Mouse (Mus musculus): ENCODE results near the gene Ptn.
"Not testable (repeated sequence)": the region's sequence is repeated elsewhere in the genome, so short reads cannot be mapped to it uniquely, and the experiment has no call there.

The Ptn gene

DNA sequence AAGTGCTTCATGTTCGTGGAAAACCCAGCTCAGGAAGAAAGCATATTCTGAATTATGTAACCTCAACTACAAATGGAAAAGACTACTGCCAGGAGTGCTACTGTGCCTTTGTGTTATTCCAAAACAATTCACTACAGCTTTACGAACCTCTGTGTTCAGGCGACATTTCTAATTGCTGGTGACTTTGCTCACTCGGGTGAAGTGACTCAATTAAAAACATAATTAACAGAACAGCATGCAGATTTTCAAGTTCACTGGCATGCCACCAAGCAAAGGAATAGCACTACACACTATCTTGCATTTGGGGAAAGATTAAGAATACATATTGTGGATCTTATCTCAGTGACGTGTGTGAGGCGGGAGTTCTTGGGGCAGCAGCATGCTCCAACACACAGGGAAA, 57.1 kb downstream of the Ptn start:
- DNase-seq = no peak

DNA sequence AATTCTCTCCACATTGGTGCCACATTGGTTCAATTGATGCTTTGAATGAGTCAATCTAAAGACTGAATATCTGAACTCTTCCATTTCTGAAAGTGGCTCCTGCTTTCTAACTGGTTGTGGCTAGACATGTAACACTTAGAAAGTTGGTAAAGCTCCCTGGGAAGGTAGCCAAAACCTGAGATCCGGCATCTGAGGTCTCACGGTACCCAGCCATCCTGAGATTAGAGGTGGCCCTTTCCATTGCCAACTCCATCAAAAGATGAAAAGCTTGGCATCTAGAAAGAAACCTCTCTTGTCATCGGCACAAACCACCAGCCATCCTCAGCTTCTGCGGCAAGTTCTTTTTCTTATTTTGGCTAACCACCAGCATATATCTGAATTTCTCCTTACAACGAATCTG, 70.2 kb downstream of the Ptn start:
- no peak for DNase-seq

DNA sequence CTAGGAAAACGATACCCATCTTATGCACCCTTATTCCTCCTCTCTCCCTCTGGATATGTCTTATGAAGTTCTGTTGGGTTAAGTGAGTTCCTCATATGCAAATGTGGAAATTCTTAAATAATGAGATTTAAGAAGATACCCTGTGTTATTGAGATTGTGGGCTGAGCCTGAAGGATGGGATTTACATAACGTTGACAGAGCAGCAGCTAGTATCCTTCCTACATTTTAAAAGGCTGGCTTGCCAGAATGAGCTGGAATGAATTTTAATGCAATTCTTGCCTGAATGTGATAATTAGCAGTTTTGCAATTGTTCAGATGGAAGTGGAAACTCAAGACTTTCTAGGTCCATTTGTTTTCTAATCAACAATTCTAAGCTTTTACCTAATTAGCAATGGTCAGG, 73.3 kb downstream of the Ptn start:
- DNase-seq = no peak

DNA sequence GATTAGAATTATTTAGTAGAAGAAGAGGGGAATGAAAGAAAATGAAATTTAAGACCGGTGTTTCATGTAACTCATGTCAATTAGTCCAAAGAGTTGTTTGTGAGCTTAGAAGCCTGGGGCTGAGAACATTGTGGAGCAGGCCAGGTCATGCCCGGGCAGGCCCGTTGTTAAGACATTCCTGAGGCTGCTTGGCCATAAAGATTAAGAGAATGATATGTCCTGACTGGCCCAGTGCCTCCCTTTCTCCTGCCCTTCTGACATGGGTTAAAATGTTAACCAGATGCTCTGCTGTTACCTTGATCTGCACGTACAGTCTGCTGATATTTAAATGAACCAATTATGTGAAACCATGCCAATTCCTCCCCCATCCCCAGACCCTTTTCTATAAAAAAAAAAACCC, 74.4 kb downstream of the Ptn start:
- DNase-seq = not testable (repeated sequence)

DNA sequence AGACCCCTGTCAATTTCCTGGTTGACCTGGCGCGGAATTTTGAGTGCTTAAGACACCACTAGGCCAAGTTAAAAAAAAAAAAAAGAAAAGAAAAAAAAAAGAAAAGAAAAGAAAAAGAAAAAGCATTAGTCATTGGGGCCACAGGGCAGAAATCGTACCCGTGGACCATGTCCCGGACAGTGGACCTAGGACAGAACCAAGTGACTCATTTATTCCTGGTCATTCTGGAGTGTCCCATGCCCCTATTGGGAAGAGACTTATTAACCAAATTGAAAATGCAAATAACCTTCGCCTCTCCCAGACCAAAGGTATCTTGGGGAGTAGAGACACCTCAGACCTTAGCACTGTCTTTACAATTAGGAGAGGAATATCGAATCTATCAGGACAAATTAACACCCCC, 80.2 kb downstream of the Ptn start:
- DNase-seq = not testable (repeated sequence)

- no peak for DNase-seq
Observed at GRCm38 (mm10) chr6:36728079-36728478, 81.9 kb downstream of the Ptn start.

- DNase-seq = no peak
Observed at GRCm38 (mm10) chr6:36725509-36726160, 84.4 kb downstream of the Ptn start.

DNA sequence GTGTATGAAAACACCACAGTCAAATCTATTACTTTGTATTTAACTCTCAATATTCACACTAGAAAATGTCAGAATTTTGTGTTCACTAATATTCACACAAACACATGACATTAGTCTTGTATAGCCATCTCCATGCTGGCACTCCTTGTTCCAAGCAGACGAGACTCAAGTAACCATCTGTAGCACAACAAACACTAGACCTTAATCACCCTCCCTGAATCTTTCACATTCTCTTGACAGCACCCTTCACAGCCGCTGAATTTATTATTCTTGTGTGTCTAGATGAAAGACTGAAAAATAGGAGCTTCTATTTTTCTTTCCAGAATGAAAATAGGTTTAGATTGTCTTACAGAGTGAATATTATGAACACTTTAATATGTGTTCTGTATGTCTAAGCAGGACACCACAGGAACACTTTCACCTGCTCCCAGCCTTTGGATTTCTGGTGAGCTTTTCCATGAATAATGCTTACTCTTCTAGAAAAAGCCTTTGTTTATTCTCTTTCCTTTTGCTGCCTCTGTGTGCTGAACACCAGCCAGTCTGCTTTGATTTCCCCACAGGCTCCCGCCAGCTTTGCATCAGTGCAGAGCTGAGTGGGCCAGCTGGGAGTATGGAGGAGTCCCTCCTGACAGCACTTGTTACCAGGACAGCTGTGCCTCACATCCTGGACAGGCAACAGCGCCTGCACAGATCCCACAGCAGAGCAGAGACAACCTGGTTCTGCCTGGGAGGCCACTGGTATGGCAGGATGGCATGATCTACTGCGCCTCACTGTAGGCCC, 87.1 kb downstream of the Ptn start:
- DNase-seq = no peak

DNA sequence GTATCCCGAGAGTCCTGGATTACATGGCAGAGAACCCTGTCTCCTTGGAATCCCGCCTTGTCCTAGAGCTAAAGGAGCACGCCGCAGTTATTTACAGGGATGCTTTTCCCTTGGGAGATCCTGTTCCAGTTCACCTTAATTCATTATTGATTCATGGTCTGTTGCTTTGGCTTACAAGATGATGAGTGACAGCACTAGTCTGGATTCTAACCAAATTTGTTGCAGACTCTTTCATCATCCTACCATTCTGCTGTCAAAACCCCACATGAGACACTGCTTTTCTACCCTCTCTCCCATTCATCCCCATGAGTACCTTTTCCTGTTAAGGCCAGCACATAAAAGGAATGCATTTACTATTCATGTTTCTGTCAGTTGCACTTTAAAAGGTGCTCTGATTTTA, 96.7 kb downstream of the Ptn start:
- DNase-seq = no peak

DNA sequence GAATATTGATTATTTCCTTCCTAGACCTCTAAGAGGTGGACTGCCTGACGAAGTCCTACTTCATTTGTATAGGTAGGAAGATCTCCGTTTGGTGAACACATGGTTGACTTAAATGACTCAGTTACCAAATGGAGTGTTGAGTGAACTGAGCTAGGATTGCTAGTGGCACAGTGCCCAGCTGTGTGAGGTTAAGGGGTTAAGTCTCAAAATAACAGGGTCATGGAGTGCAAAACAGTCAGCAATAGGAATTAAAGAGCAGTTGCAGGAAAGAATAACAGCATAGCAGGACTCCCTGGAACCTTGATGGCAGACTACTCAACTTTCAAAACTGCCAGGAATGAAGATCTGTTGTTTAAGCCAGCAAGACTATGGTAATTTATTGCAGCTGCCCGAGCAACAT, 114.5 kb downstream of the Ptn start:
- DNase-seq = no peak

DNA sequence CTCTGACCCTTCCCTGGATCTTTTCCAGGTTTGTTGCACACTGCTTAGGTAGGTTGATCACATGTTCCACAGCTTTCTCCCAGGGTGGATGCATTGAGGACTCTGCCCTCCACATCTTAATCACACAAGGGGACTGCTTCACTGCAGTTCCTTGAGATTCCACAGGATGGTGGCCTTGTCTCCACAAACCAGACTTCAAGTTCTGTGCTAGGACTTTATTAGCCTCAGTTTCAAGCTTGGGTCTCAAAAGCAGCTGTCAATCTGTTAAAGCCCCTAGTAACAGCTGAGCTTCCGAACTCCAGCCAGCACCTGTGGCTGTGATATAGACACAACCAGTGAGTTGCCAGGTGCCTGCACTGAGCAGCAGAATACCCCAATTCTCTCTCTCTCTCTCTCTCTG, 118.5 kb downstream of the Ptn start:
- no peak for DNase-seq

DNA sequence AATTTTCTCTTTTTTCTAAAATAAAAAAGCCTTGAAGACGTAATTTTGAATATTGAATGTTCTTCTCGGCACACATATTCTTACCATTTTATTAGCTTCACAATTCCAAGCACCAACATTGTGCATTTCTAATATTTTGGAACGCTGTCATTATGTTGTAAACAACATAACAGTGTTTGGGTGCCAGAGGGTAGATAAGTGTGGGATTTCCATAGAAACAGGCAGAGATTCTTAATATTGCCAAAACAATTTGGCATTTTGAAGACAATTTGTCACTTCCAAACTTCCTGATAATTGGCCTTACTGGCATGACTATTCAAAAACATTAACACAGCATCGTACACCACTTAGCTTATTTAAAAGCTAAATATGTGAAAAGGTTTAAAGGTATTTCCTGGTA, 119.1 kb downstream of the Ptn start:
- DNase-seq = no peak

DNA sequence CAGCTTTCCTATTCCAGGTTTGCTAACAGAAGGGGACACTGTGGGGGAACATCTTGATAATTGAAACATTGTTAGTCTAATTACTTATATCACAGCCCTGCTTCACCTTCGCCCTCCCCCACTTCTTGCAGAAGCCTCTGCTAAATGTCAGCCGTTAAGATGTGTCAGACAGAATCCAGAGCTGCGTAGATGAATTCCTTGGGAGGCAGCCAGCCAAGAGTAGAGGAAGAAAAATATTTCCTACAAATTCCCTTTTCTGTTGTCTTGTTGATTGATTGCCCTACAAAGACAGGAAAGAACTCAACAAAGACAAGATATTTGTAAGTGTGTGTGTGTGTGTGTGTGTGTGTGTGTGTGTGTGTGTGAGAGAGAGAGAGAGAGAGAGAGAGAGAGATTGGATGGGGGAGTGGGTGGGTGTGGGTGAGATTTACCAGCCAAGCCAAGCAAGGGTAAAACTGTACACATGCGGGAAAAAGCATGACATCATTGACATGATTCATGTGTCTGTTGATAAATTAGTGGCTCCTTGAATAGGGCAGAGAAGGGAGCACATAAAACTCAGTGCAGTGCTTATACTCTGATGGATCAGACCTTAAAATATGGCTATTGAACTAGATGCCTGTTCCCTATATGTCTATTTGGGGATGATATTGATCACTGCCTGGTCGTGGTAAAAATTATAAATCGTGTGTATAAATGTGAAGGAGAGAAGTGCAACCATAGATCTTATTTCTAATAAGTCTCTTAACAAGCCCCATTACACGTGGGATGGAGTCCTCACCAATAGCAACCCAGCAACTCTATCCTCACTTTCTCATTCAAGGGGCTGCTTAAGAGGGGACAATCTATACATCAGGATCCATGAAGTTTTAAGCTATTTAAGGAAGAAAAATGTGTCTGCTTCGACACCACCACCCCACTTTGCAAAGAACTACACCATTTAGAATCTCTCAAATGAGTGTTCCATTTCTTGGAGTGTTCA, 133.0 kb downstream of the Ptn start:
- DNase-seq = no peak

GRCm38 (mm10) chr6:36672399-36673221, 137.4 kb downstream of the Ptn start:
- no peak for DNase-seq

- DNase-seq = no peak
Observed at GRCm38 (mm10) chr6:36671274-36671673, 138.7 kb downstream of the Ptn start.

All from thymus, postnatal 36 days (tissue).